Mouse (Mus musculus): Measurements from ENCODE around the gene Sgcb.
"Not testable (repeated sequence)": the region's sequence is repeated elsewhere in the genome, so short reads cannot be mapped to it uniquely, and the experiment has no call there.

Gene Sgcb

GRCm38 (mm10) chr5:73633141-73633540 is 14.4 kb downstream of the Sgcb start:
- in situ Hi-C loops (cut with MboI, MseI): loop anchor here (10.0 kb wide), 1 partner anchor 88 kb away; no protein-coding TSS in a partner anchor

GRCm38 (mm10) chr5:73632291-73632690 is 15.3 kb downstream of the Sgcb start, which contains the start of gene Lrrc66:
Lrrc66 (minus strand) TSS chr5:73632526.
- in situ Hi-C loops (cut with MboI, MseI): loop anchor here (10.0 kb wide), 1 partner anchor 87 kb away; no protein-coding TSS in a partner anchor

GRCm38 (mm10) chr5:73631001-73631558 is 16.5 kb downstream of the Sgcb start:
- in situ Hi-C loops (cut with MboI, MseI): loop anchor here (10.0 kb wide), 1 partner anchor 86 kb away; no protein-coding TSS in a partner anchor

GRCm38 (mm10) chr5:73630141-73630540 is 17.4 kb downstream of the Sgcb start:
- in situ Hi-C loops (cut with MboI, MseI): loop anchor here (10.0 kb wide), 1 partner anchor 85 kb away; no protein-coding TSS in a partner anchor

GRCm38 (mm10) chr5:73627991-73628390 is 19.6 kb downstream of the Sgcb start:
- in situ Hi-C loops (cut with MboI, MseI): loop anchor here (5.0 kb wide), 1 partner anchor 196 kb away; no protein-coding TSS in a partner anchor

GRCm38 (mm10) chr5:73627559-73627958 is 20.0 kb downstream of the Sgcb start:
- in situ Hi-C loops (cut with MboI, MseI): loop anchor here (5.0 kb wide), 1 partner anchor 195 kb away; no protein-coding TSS in a partner anchor

- in situ Hi-C loops (cut with MboI, MseI): loop anchor here (5.0 kb wide), 1 partner anchor 195 kb away; no protein-coding TSS in a partner anchor
Measured at GRCm38 (mm10) chr5:73626842-73627241, 20.7 kb downstream of the Sgcb start.

- in situ Hi-C loops (cut with MboI, MseI): loop anchor here (5.0 kb wide), 1 partner anchor 193 kb away; no protein-coding TSS in a partner anchor
Measured at GRCm38 (mm10) chr5:73625505-73625904, 22.1 kb downstream of the Sgcb start.

- in situ Hi-C loops (cut with MboI, MseI): no loop called here
Measured at GRCm38 (mm10) chr5:73618969-73619368, 28.6 kb downstream of the Sgcb start.

- in situ Hi-C loops (cut with MboI, MseI): no loop called here
Measured at GRCm38 (mm10) chr5:73615211-73615610, 32.4 kb downstream of the Sgcb start.

- in situ Hi-C loops (cut with MboI, MseI): no loop called here
Measured at GRCm38 (mm10) chr5:73613296-73613695, 34.3 kb downstream of the Sgcb start.

GRCm38 (mm10) chr5:73611071-73611470 is 36.5 kb downstream of the Sgcb start:
- in situ Hi-C loops (cut with MboI, MseI): no loop called here

GRCm38 (mm10) chr5:73604964-73605363 is 42.6 kb downstream of the Sgcb start:
- in situ Hi-C loops (cut with MboI, MseI): no loop called here

- in situ Hi-C loops (cut with MboI, MseI): no loop called here
Measured at GRCm38 (mm10) chr5:73604542-73604941, 43.0 kb downstream of the Sgcb start.

GRCm38 (mm10) chr5:73602865-73603264 is 44.7 kb downstream of the Sgcb start:
- in situ Hi-C loops (cut with MboI, MseI): no loop called here

GRCm38 (mm10) chr5:73601361-73601763 is 46.2 kb downstream of the Sgcb start:
- in situ Hi-C loops (cut with MboI, MseI): no loop called here

- in situ Hi-C loops (cut with MboI, MseI): no loop called here
Measured at GRCm38 (mm10) chr5:73599991-73600390, 47.6 kb downstream of the Sgcb start.

GRCm38 (mm10) chr5:73598943-73599695 is 48.5 kb downstream of the Sgcb start:
- in situ Hi-C loops (cut with MboI, MseI): no loop called here

GRCm38 (mm10) chr5:73587119-73587518 is 60.5 kb downstream of the Sgcb start:
- in situ Hi-C loops (cut with MboI, MseI): no loop called here

- in situ Hi-C loops (cut with MboI, MseI): no loop called here
Measured at GRCm38 (mm10) chr5:73586597-73586996, 61.0 kb downstream of the Sgcb start.

- in situ Hi-C loops (cut with MboI, MseI): no loop called here
Measured at GRCm38 (mm10) chr5:73585212-73586115, 62.1 kb downstream of the Sgcb start.

- in situ Hi-C loops (cut with MboI, MseI): not testable (repeated sequence)
Measured at GRCm38 (mm10) chr5:73584011-73584410, 63.6 kb downstream of the Sgcb start.

Measured in T-helper 1 cell (primary cell).